Mouse (Mus musculus): ENCODE measurements around the gene Zfp825. TPM values are rescaled to one million over a fixed set of nuclear protein-coding genes. Genes with fewer than 3 reads are reported as not detected.
A peak's percentile ranks its signal among the peaks of the same experiment; 100 is the strongest.
"Not testable (repeated sequence)": the region's sequence is repeated elsewhere in the genome, so short reads cannot be mapped to it uniquely, and the experiment has no call there.

Gene Zfp825
- polyA plus RNA-seq, 1 experiment from 2014 or later = 11.8 TPM

- H3K4me3 ChIP-seq; H3K27ac ChIP-seq; H3K9me3 ChIP-seq (replicated peaks); ATAC-seq (replicated peaks; ENCODE audit: insufficient number of reproducible peaks, insufficient read depth, low FRiP score, low read depth); H3K9ac ChIP-seq; H3K27me3 ChIP-seq; H3K36me3 ChIP-seq; H3K4me1 ChIP-seq (replicated peaks); H3K4me2 ChIP-seq: not testable (repeated sequence)
- 29% methylated on average over 1 of the region's 1 CpGs for WGBS
Measured at GRCm38 (mm10) chr13:74499696-74500095, 5.9 kb upstream of the Zfp825 start.

- not testable (repeated sequence) for ATAC-seq (replicated peaks; ENCODE audit: insufficient number of reproducible peaks, insufficient read depth, low FRiP score, low read depth); H3K4me1 ChIP-seq (replicated peaks); H3K9me3 ChIP-seq (replicated peaks); H3K4me2 ChIP-seq; H3K9ac ChIP-seq; H3K27ac ChIP-seq; H3K27me3 ChIP-seq; H3K4me3 ChIP-seq
- H3K36me3 ChIP-seq = peaks cover 12% of the 10 kb centered on the region
- 93% methylated on average over 3 of the region's 3 CpGs for WGBS
Measured at GRCm38 (mm10) chr13:74484326-74484725, 9.5 kb downstream of the Zfp825 start.

GRCm38 (mm10) chr13:74471468-74471867 is 22.3 kb downstream of the Zfp825 start:
- H3K4me1 ChIP-seq (replicated peaks); H3K9ac ChIP-seq; H3K9me3 ChIP-seq (replicated peaks); H3K36me3 ChIP-seq; ATAC-seq (replicated peaks; ENCODE audit: insufficient number of reproducible peaks, insufficient read depth, low FRiP score, low read depth); H3K27me3 ChIP-seq; H3K4me2 ChIP-seq; H3K27ac ChIP-seq; H3K4me3 ChIP-seq: not testable (repeated sequence)
- 77% methylated on average over 2 of the region's 2 CpGs for WGBS

GRCm38 (mm10) chr13:74462699-74463385 is 30.9 kb downstream of the Zfp825 start:
- H3K4me2 ChIP-seq = peak overlapping the region; percentile 85
- H3K4me1 ChIP-seq (replicated peaks) = no peaks in the 10 kb centered on the region
- peak overlapping the region; percentile 96 for H3K27ac ChIP-seq
- H3K9me3 ChIP-seq (replicated peaks) = no peaks in the 10 kb centered on the region
- under 1% methylated on average over 23 of the region's 23 CpGs for WGBS
- H3K27me3 ChIP-seq = no peaks in the 10 kb centered on the region
- peak; percentile 97 for ATAC-seq (replicated peaks; ENCODE audit: insufficient number of reproducible peaks, insufficient read depth, low FRiP score, low read depth)
- H3K4me3 ChIP-seq = peak overlapping the region; percentile 70
- H3K36me3 ChIP-seq = no peaks in the 10 kb centered on the region; the same call in 1 of the 2 replicates
- H3K9ac ChIP-seq = peak overlapping the region; percentile 72

GRCm38 (mm10) chr13:74462318-74462698 is 31.5 kb downstream of the Zfp825 start:
- Histone ChIP-seq H3K4me3 (peak overlapping the region; percentile 70), H3K9ac (peak overlapping the region; percentile 72), H3K4me2 (peak overlapping the region; percentile 85), H3K27ac (peak overlapping the region; percentile 96)
- not testable (repeated sequence) for H3K4me1 ChIP-seq (replicated peaks); H3K9me3 ChIP-seq (replicated peaks); ATAC-seq (replicated peaks; ENCODE audit: insufficient number of reproducible peaks, insufficient read depth, low FRiP score, low read depth); H3K27me3 ChIP-seq; H3K36me3 ChIP-seq
- WGBS = 2% methylated on average over 7 of the region's 7 CpGs

GRCm38 (mm10) chr13:74439895-74440294 is 53.9 kb downstream of the Zfp825 start:
- Histone ChIP-seq H3K4me2 (no peak overlapping the region), H3K27me3 (no peaks in the 10 kb centered on the region), H3K36me3 (peaks cover 27% of the 10 kb centered on the region), H3K4me3 (no peak overlapping the region), H3K9me3 (replicated peaks) (peaks cover 15% of the 10 kb centered on the region; the same call in 1 of the 2 replicates), H3K4me1 (replicated peaks) (no peaks in the 10 kb centered on the region), H3K27ac (no peak overlapping the region), H3K9ac (no peak overlapping the region)
- 22% methylated on average over 19 of the region's 19 CpGs for whole genome bisulfite sequencing
- no peak for ATAC-seq (replicated peaks; ENCODE audit: insufficient number of reproducible peaks, insufficient read depth, low FRiP score, low read depth)

Other genes starting within 250 kb of the Zfp825 start
- 1.0 and 1.3 TPM in 2 replicates for gene Ahrr, start 201.7 kb downstream of the Zfp825 start, polyA plus RNA-seq (2015; fragmentation: Nextera tagmentation; extraction: Ambion mirVana)
- gene Pdcd6, start 176.4 kb downstream of the Zfp825 start, polyA plus RNA-seq (2015; fragmentation: Nextera tagmentation; extraction: Ambion mirVana) = 83.0 and 93.8 TPM in 2 replicates
- gene Sdha, start 143.7 kb downstream of the Zfp825 start, polyA plus RNA-seq (2015; fragmentation: Nextera tagmentation; extraction: Ambion mirVana) = 551 and 562 TPM in 2 replicates
- 43.9 and 51.2 TPM in 2 replicates for gene Ccdc127, start 143.7 kb downstream of the Zfp825 start, polyA plus RNA-seq (2015; fragmentation: Nextera tagmentation; extraction: Ambion mirVana)
- gene Lrrc14b, start 130.0 kb downstream of the Zfp825 start, polyA plus RNA-seq (2015; fragmentation: Nextera tagmentation; extraction: Ambion mirVana) = 8.4 and 10.2 TPM in 2 replicates
- 3.8 and 4.8 TPM in 2 replicates for gene Zfp72, start 103.2 kb downstream of the Zfp825 start, polyA plus RNA-seq (2015; fragmentation: Nextera tagmentation; extraction: Ambion mirVana)
- 57.7 and 65.8 TPM in 2 replicates for gene Ftl1-ps1, start 94.3 kb downstream of the Zfp825 start, polyA plus RNA-seq (2015; fragmentation: Nextera tagmentation; extraction: Ambion mirVana)
- gene Erap1, start 145.6 kb upstream of the Zfp825 start, polyA plus RNA-seq (2015; fragmentation: Nextera tagmentation; extraction: Ambion mirVana) = 15.1 and 17.7 TPM in 2 replicates